ENCODE assay signal across 22 mouse cellular contexts in genomic region chr1:84177696-84178095, GRCm38 (mm10).
"Had no signal": no experiment of that assay in that cellular context is flagged by ENCODE, and none has a peak within 500 bp of the region (broad histone marks: within the 10 kb centered on the region; RNA-seq: fewer than 3 reads in every experiment).

No protein-coding gene starts in this region.

- H3K4me2 ChIP-seq: limb, embryonic 13.5 days; liver, embryonic 12.5 days; liver, embryonic 15.5 days; lung, embryonic 15.5 days; midbrain, embryonic 11.5 days; neural tube, embryonic 13.5 days; stomach, embryonic 15.5 days had no signal

- H3K4me1 ChIP-seq: liver, embryonic 12.5 days; liver, embryonic 15.5 days; lung, embryonic 15.5 days; megakaryocyte, embryonic 14.5 days; stomach, embryonic 15.5 days had no signal

- H3K36me3 ChIP-seq: limb, embryonic 10.5 days; limb, embryonic 13.5 days; liver, embryonic 12.5 days; liver, embryonic 15.5 days; lung, embryonic 15.5 days; neural tube, embryonic 13.5 days; stomach, embryonic 15.5 days had no signal

- H3K27ac ChIP-seq: limb, embryonic 10.5 days; limb, embryonic 13.5 days; liver, embryonic 12.5 days; liver, embryonic 15.5 days; lung, embryonic 15.5 days; stomach, embryonic 15.5 days had no signal

- H3K9me3 ChIP-seq: limb, embryonic 10.5 days; liver, embryonic 12.5 days; liver, embryonic 15.5 days; lung, embryonic 15.5 days; neural tube, embryonic 13.5 days; stomach, embryonic 15.5 days had no signal

- H3K27me3 ChIP-seq: limb, embryonic 13.5 days; liver, embryonic 12.5 days; liver, embryonic 15.5 days; lung, embryonic 15.5 days; megakaryocyte, embryonic 14.5 days; neural tube, embryonic 13.5 days; stomach, embryonic 15.5 days had no signal

- H3K4me3 ChIP-seq: layer of hippocampus, adult 2 months; limb, embryonic 10.5 days; limb, embryonic 13.5 days; liver, embryonic 12.5 days; liver, embryonic 15.5 days; lung, embryonic 15.5 days; megakaryocyte, embryonic 14.5 days; myocyte; neural tube, embryonic 13.5 days; stomach, embryonic 15.5 days had no signal

- H3K9ac ChIP-seq: limb, embryonic 13.5 days; liver, embryonic 12.5 days; liver, embryonic 15.5 days; lung, embryonic 15.5 days; neural tube, embryonic 13.5 days; stomach, embryonic 15.5 days had no signal

- DNase-seq: kidney, adult 2 months; kidney, postnatal 14 days; kidney, postnatal 4 days; layer of hippocampus, adult 9-11 months; liver; lung, adult 18-20 months; lung, postnatal 10 days; lung, postnatal 36 days; right cerebral cortex, postnatal 25 days; spleen, adult 18-20 months; thymus, postnatal 25 days had no signal

- ATAC-seq: liver, embryonic 12.5 days had no signal
